Mouse (Mus musculus): Measurements from ENCODE around the gene Acsl5.

DNA sequence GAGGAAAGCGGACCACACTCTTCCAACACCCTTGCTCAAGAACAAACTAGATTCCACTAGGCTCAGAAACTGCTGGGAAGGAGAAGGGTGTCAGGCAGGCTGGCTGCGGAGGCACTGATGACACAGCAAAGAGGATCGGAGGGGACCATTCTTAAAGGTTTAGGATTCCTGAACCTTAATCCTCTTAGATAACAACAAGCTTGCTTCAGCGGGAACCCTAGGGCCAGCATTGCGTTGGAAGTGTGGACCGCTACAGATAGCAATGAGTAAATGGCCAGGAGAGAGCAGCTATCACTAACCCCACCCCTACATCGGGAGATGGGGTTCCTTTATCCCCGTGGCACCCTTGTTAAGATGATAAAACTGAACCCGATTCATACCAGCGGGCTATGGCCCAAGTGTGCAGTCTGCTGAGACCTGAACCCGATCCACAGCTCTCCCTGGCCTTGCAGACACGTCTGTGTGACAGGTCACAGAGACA, 33.0 kb upstream of the Acsl5 start:
- no peak for TF ChIP-seq CTCF (IDR thresholded peaks at IDR 0.05)
- TF ChIP-seq EP300 (IDR thresholded peaks at IDR 0.05) = no peak
